Mouse (Mus musculus) limb, embryonic 11.5 days (tissue): Measurements from ENCODE around the gene Sept5. TPM values are rescaled to one million over a fixed set of nuclear protein-coding genes. Genes with fewer than 3 reads are reported as not detected.

ENCODE experiments used
- ATAC-seq: fragments of 200-750 bp; cut with Nextera tagmentation; 2 replicates; pipeline ENCODE4 v1.8.0; 2017; ENCODE audit warnings: low read depth; ENCODE audit not compliant: insufficient number of reproducible peaks, low FRiP score, low TSS enrichment
- DNase-seq: peaks from one replicate; pipeline ENCODE4 v3.0.0-alpha.2; 2015; ENCODE audit warnings: low spot score
- H3K27ac ChIP-seq: fragments of 300-500 bp; sonication (generic); replicated peaks from 2 replicates; pipeline ENCODE4 v1.5.1; 2014; ENCODE audit warnings: low read depth, mild to moderate bottlenecking, low read length
- H3K27me3 ChIP-seq: fragments of 300-500 bp; sonication (generic); 2 replicates; pipeline ENCODE4 v1.6.1; 2014; ENCODE audit warnings: mild to moderate bottlenecking, low read length, mixed read lengths; ENCODE audit not compliant: control insufficient read depth, insufficient read depth
- H3K36me3 ChIP-seq: fragments of 300-500 bp; sonication (generic); 2 replicates; pipeline ENCODE4 v1.6.1; 2014; ENCODE audit warnings: mild to moderate bottlenecking, low read length, moderate library complexity, mixed read lengths; ENCODE audit not compliant: control insufficient read depth, insufficient read depth
- H3K4me1 ChIP-seq: fragments of 300-500 bp; sonication (generic); 2 replicates; pipeline ENCODE4 v1.6.1; 2014; ENCODE audit warnings: low read length, mixed read lengths; ENCODE audit not compliant: control insufficient read depth, insufficient read depth
- H3K4me2 ChIP-seq: fragments of 300-500 bp; sonication (generic); 2 replicates; pipeline ENCODE4 v1.6.1; 2014; ENCODE audit warnings: low read depth, mild to moderate bottlenecking, moderate library complexity; ENCODE audit not compliant: severe bottlenecking
- H3K4me3 ChIP-seq: fragments of 300-500 bp; sonication (generic); 2 replicates; pipeline ENCODE4 v1.5.1; 2014; ENCODE audit warnings: low read depth, low read length
- H3K9ac ChIP-seq: fragments of 300-500 bp; sonication (generic); 2 replicates; pipeline ENCODE4 v1.6.1; 2014; ENCODE audit warnings: mild to moderate bottlenecking, low read length
- H3K9me3 ChIP-seq: fragments of 300-500 bp; sonication (generic); 2 replicates; pipeline ENCODE4 v1.6.1; 2016; ENCODE audit warnings: low read length; ENCODE audit not compliant: control insufficient read depth
- WGBS: fragments of 180-500 bp; shearing (Covaris S2); extraction: QIAGEN DNeasy Blood & Tissue Kit; methylation state at CpG from one replicate; pipeline ENCODE4 v1.1.7; 2014; 5-methylcytosine and 5-hydroxymethylcytosine counted together
- polyA plus RNA-seq: library from polyadenylated mRNA; unstranded; fragments of >200 nt; fragmentation: Nextera tagmentation; extraction: Ambion mirVana; gene quantifications from 2 replicates; pipeline ENCODE4 v1.2.1, GENCODE M21; 2014

Gene Sept5
- polyA plus RNA-seq, 1 experiment from 2014 or later = 31.1 TPM

- Histone ChIP-seq H3K9me3 (no peaks in the 10 kb centered on the region), H3K4me3 (no peak overlapping the region)
Measured at GRCm38 (mm10) chr16:18653290-18654160, 23.8 kb upstream of the Sept5 start.

GRCm38 (mm10) chr16:18649126-18649525 is 19.4 kb upstream of the Sept5 start:
- no peak for DNase-seq
- 67% methylated on average over 3 of the region's 3 CpGs for WGBS
- Histone ChIP-seq H3K4me2 (no peak overlapping the region), H3K9ac (no peak overlapping the region), H3K27ac (no peak overlapping the region), H3K4me1 (no peaks in the 10 kb centered on the region), H3K9me3 (no peaks in the 10 kb centered on the region), H3K4me3 (no peak overlapping the region), H3K27me3 (no peaks in the 10 kb centered on the region), H3K36me3 (no peaks in the 10 kb centered on the region)
- ATAC-seq = no peak

More at GRCm38 (mm10) chr16:18653290-18654160, 23.8 kb upstream of the Sept5 start:
- ATAC-seq (no peak), DNase-seq (no peak)
- H3K4me2 ChIP-seq = no peak overlapping the region
- H3K9ac ChIP-seq = no peak overlapping the region
- 91% methylated on average over 6 of the region's 6 CpGs for WGBS
- no peaks in the 10 kb centered on the region for H3K27me3 ChIP-seq
- H3K27ac ChIP-seq = no peak overlapping the region
- H3K4me1 ChIP-seq = no peaks in the 10 kb centered on the region
- no peaks in the 10 kb centered on the region for H3K36me3 ChIP-seq

- H3K27ac ChIP-seq = no peak overlapping the region
- H3K27me3 ChIP-seq = no peaks in the 10 kb centered on the region
- ATAC-seq (no peak), DNase-seq (no peak)
- no peak overlapping the region for H3K4me2 ChIP-seq
- H3K9me3 ChIP-seq = no peaks in the 10 kb centered on the region
- no peak overlapping the region for H3K4me3 ChIP-seq
- H3K4me1 ChIP-seq = no peaks in the 10 kb centered on the region
- H3K9ac ChIP-seq = no peak overlapping the region
- 68% methylated on average over 6 of the region's 6 CpGs for WGBS
- no peaks in the 10 kb centered on the region for H3K36me3 ChIP-seq
Measured at GRCm38 (mm10) chr16:18645329-18645728, 15.6 kb upstream of the Sept5 start.

GRCm38 (mm10) chr16:18644485-18644884 is 14.7 kb upstream of the Sept5 start:
- Histone ChIP-seq H3K27ac (no peak overlapping the region), H3K9ac (no peak overlapping the region), H3K4me2 (no peak overlapping the region), H3K27me3 (no peaks in the 10 kb centered on the region), H3K4me3 (no peak overlapping the region), H3K36me3 (no peaks in the 10 kb centered on the region), H3K9me3 (no peaks in the 10 kb centered on the region), H3K4me1 (no peaks in the 10 kb centered on the region)
- WGBS = 84% methylated on average over 4 of the region's 4 CpGs
- ATAC-seq = no peak
- DNase-seq = no peak

- Histone ChIP-seq H3K9ac (no peak overlapping the region), H3K27ac (no peak overlapping the region), H3K9me3 (no peaks in the 10 kb centered on the region), H3K4me2 (no peak overlapping the region), H3K4me1 (no peaks in the 10 kb centered on the region), H3K4me3 (no peak overlapping the region), H3K36me3 (no peaks in the 10 kb centered on the region), H3K27me3 (no peaks in the 10 kb centered on the region)
- no peak for DNase-seq
- WGBS = 77% methylated on average over 11 of the region's 11 CpGs
- no peak for ATAC-seq
Measured at GRCm38 (mm10) chr16:18643406-18643998, 13.7 kb upstream of the Sept5 start.

GRCm38 (mm10) chr16:18642897-18643296 is 13.1 kb upstream of the Sept5 start:
- no peak overlapping the region for H3K27ac ChIP-seq
- WGBS = 87% methylated on average over 4 of the region's 4 CpGs
- no peak overlapping the region for H3K9ac ChIP-seq

DNA sequence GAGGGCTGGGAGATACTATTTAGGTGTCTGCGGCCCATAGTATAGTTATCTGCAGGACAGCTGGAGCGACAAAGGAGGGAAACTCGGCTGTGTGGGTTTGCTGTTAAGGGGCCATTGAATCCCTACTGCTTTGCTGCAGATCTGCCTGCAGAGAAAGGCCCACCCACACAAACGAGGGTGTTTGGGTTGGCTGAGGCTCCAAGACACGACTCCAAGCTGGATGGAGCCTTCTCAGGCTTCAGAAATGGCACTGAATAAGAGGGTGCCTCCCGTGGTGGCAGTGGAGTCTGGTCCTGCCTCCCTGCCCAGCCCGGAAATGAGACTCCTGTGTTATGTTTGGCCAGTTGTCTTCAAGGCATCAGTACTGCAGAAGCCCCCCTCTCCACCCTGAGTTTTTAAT is 12.5 kb upstream of the Sept5 start:
- Histone ChIP-seq H3K27me3 (no peaks in the 10 kb centered on the region), H3K4me2 (no peak overlapping the region), H3K4me3 (no peak overlapping the region), H3K9me3 (no peaks in the 10 kb centered on the region), H3K4me1 (no peaks in the 10 kb centered on the region), H3K36me3 (no peaks in the 10 kb centered on the region), H3K27ac (no peak overlapping the region), H3K9ac (no peak overlapping the region)
- DNase-seq = no peak
- 57% methylated on average over 7 of the region's 7 CpGs for WGBS
- ATAC-seq = no peak

More at GRCm38 (mm10) chr16:18642897-18643296, 13.1 kb upstream of the Sept5 start:
- H3K4me1 ChIP-seq = no peaks in the 10 kb centered on the region
- no peaks in the 10 kb centered on the region for H3K36me3 ChIP-seq
- no peaks in the 10 kb centered on the region for H3K9me3 ChIP-seq
- no peak overlapping the region for H3K4me2 ChIP-seq
- ATAC-seq (no peak), DNase-seq (no peak)
- H3K4me3 ChIP-seq = no peak overlapping the region
- no peaks in the 10 kb centered on the region for H3K27me3 ChIP-seq

DNA sequence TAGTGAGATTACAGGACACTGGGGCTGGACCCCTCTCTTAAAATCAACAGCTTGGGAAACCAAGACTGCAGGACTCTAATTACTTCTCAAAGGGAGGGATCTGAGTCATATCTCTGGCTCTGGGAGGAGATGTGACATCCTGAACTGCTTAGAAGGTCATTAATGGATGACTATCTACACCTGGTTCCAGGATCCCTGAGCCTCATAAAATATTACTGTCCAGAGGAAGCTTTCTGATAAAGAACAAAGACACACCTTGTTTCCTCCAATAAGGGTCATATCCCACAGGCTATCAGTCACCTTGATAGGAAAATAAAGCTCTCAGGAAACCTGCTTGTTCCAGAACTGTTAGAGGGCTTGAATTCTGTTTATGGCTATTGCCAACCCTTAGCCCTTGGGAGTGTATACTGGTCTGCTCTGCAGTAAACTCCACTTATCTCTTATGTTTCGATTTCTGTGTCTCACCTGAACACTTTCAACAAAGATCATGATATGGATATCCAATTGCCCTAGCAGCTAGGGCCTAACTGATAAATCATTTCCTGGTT is 9.7 kb upstream of the Sept5 start:
- Histone ChIP-seq H3K9ac (no peak overlapping the region), H3K36me3 (no peaks in the 10 kb centered on the region), H3K4me2 (no peak overlapping the region), H3K4me1 (no peaks in the 10 kb centered on the region), H3K27ac (no peak overlapping the region), H3K9me3 (no peaks in the 10 kb centered on the region), H3K4me3 (no peak overlapping the region), H3K27me3 (no peaks in the 10 kb centered on the region)
- 94% methylated on average over 1 of the region's 1 CpGs for WGBS
- ATAC-seq (no peak), DNase-seq (no peak)
